Mouse (Mus musculus) adrenal gland, postnatal 14 days (tissue): Measurements from ENCODE around the gene Irak3. TPM values are rescaled to one million over a fixed set of nuclear protein-coding genes. Genes with fewer than 3 reads are reported as not detected.
A peak's percentile ranks its signal among the peaks of the same experiment; 100 is the strongest.

ENCODE experiments used
- DNase-seq: peaks from one replicate; pipeline ENCODE4 v3.0.0; 2021; ENCODE audit warnings: mixed read lengths
- total RNA-seq: library from RNA; stranded (reverse); gene quantifications from 2 replicates; pipeline ENCODE4 v1.2.3, GENCODE M21; 2021

Irak3 gene
- total RNA-seq, 1 experiment from 2014 or later: 3.3 TPM

DNA sequence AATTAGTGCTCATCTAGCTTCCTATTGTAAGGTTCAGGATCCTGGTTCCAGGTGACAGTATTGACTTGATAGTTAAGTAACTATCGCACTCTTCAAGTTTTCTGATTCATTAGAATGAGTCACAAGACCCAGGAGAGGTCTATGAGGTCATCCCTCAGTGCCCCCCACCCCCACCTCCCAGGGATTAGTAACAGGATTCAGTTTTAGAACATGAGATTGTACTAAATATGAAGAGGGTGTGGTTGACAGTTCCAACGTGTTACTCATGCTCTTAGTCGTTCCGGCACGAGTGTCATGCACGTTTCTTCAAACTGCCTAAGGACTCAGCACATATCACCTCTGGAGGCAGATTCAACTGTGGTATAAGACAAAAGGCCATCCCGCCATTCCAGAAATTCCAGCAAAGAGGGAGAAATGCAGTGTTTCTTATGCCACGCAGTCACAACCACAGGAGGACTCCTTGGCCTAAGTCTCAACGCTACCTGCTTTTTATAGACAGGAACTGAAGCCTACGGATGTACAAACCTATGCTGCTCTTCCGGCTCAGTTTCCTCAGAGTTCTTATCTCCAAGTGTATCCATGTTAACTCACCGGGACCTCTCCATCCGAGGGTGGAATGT, 2.8 kb upstream of the Irak3 start:
- no peak for DNase-seq

DNA sequence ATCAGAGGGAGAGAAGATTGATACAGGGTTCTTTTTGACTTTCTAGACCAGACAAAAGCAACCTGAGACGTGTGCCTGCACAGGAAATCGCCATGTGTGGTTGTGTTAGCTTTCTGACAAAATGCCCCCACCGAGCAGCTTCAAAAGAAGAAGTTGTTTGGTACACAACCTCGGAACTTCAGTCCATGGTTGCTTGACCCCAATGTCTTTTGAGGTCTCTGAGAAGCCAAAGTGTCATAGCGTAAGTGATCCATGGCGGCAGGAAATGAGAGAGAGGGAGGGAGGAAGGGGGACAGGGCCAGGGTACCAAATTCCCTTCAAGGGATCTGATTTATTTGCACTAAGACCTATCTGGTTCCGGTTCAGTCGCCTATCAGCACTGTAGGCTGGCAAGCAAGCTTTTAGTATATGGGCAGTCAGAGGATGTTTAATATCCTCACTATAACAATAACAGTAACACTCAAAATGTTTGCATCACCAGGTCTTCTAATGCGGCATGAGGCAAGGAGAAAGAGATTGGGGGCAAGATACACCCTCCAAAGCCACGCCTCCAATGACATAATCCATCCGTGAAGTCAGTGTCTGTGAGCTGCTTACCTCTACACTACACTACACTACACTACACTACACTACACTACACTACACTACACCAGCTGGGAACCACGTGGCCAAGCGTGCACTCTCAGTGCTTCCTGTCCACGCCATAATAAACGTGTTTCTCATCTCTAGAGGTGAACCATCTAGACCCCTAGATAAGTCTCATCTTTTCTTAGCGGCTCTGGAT, 729 bp upstream of the Irak3 start:
- DNase-seq: no peak

DNA sequence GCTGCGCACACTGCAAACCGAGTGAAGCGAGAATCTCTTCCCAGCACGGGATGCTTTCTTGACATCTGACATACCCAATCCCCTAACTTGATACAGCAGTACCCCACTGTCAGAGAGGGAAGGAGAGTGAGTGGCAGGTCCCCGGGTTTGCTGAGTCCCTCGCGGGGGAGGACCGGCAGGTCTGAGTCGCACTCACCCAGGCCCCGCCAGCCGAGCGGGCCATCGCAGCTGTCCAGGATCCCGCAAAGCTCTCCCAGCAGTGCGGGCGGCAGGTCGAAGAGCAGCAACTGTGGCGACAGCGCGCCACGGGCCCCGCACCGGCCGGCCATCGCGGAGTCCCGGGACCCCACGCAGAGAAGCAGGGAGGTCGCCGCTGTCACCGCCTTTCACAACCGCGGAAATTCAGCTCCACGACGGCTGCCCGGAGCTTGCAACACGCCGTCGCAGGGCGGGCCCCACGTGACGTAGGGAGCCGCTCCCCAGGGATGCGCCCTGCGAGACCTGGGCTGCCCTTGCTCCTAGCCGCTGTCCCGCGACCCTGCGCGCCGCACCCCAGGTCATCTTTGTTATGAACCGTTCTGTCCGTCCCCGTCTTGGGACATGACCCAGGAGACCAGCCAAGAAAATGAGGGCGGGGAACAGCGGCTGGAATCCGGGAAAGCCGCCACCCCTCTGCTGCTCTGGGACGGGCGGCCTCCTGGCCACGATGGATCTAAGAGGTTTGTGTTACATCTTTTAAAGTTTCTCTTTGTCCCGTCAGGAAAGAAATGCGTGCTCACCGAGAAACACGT, 604 bp downstream of the Irak3 start, which contains the start of gene Tmbim4:
TSS of gene Tmbim4 (plus strand) at position 460 of the 791 bp plus-strand sequence.
- DNase-seq: peak; percentile 84

DNA sequence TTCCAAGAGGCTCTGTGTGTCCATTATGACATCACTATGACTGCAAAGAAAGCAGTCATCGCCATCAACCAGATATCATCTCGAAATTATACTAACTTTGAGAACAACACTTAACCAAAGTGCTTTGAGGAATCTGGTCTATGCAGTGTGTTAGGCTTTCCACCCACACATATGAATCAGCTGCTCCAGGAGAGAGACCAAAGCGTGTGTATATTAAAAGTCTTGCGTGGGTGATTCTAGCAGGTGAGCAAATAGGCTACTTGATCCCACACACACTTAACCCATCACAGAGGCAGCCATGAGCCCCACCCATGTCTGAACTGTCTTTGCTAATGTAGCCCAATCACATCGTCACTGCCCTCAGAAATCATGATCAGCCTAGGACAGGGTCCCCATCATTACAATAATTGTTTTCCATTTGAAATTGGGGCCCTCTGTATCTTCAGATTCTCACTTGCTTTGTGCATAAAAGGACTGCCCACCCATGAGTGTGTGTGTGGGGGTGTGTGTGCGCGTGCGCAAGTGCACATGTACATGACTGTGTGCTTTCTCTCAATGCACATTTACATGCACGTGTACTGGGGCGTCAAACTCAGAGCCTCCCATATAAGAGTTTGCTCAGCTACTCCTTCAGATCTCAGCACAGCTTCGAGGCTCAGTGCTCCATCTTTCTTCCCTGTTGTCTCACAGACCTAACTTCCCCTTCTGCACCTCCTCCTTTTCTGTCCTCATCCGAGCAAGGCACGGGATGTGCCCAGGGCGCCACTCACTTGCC, 4.7 kb downstream of the Irak3 start:
- no peak for DNase-seq

DNA sequence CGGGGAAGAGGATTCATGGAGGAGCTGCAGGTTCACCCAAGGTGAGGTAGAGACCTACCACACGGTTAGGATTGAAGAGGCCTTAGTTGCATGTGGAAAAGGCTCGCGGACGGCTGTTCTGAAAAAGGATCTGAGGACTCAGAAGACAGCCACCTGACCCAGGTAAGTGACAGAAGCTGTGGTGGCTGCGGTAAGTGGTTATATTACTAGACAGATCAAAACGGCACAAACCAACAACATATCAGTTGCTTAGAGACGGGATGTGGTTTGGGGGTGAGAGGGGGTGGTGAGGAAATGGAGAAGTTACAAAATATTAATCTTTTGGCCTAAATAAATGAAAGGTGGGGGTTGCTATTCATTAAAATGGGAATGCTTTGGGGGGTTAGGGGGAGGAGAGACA, 8.7 kb downstream of the Irak3 start:
- DNase-seq: no peak

DNA sequence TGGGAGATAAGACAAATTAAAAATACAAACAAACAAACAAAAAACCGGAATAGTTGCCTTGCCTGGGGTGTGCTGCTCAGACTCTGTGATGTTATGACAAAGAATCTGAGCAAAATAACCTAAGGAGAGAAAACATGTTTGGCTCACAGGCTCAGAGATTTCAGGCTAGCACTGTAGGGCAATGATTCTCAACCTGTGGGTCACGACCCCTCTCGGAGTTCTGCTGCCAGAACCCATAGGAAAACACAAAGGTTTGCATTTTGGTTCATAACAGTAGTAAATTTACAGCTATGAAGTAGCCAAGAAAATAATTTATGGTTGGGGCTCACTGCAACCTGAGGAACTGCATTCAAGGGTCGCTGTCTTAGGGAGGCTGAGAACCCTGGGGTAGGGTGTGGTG, 9.7 kb downstream of the Irak3 start:
- DNase-seq: no peak

DNA sequence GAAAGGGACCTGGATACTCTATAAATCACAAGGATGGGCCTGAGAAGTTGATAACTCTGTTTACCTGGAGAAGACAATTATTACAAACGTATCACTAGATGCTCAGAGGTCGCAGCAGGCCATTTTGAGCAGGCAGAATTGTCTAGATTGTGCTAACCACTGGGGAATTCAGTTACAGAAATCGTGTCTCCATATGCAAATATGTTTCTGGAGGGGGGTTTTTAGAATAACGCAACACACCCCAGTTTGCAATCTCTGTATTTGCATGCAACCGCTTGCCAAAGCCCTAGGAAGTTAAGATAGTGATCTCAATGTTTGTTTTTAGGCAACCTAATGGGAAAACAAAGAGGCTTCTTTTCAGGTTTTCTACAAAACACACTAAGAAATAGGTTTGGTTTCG, 10.8 kb downstream of the Irak3 start:
- no peak for DNase-seq

DNA sequence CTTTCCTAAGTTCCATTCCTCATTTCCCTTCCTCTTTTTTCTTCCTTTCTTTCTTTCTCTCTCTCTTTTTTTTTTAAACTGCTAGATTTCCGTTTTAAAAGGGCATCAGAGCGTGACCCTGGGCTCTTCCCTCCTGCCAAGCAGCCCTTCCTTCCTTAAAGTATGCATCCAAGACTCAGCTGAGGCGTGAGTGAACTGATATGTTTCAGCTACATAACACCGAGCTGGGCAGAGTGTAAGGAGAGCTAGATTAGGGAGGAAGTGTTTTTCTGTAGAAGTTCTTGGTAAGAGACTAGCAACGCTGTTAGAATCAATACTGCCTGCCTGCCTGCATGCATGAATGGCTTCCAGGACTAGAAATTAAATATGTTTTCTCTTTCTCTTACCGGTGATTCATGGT, 12.1 kb downstream of the Irak3 start:
- DNase-seq: no peak

DNA sequence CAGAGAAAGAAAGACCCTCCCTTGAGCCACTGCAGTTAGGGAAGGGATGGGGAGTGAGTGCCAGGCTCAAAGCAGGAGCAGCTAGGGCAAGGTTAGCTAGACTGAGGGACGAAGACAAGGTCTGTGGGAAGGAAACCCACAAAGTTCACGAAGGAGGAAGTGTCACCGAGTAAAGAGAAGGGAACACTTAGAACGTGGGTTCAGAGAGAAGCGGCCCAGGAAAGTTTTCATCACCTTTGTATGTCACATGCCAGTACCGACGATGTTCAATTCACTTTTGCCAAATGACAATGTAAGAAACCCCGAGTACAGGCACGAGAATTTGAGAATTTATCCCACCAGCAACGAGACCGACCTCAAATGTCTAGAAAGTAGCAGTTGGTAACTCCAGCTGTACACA, 12.7 kb downstream of the Irak3 start:
- DNase-seq: no peak

DNA sequence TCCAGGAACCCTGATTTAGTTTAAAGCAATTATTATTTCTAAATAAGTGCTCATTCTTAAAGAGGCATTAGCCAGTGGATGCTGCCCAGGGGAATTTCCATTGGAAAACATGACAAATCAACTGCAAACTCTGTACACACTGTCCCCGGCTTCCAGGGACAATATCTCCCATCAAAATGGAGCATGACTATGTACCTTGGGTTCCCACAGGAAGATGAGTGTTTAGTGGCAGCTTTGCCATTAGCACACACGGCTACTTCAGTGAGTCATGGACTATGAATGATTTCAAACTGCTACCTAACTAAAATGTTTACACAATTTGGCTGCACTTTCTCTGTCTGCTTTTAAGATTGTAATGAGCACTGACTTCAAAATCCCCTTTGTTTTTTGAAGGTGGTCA, 13.4 kb downstream of the Irak3 start:
- DNase-seq: no peak

DNA sequence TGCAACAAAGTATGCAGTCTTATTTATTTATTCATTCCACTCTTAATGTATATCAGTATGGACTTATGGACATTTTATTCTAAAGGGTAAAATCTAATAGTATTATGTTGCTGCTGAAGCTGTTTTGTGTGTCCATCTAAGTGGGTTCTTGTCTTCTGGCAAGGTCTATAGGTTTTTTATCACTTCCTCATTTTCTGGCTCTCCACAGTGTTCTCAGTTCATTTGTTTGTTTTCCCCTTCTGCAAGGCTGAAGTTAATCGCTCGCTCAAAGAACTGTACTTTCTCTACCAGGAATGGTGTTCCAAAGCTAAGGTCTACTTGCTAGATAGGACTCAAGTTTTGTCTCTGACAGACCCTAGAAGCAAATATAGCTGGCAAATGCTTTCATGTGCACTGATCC, 18.6 kb downstream of the Irak3 start:
- DNase-seq: no peak

DNA sequence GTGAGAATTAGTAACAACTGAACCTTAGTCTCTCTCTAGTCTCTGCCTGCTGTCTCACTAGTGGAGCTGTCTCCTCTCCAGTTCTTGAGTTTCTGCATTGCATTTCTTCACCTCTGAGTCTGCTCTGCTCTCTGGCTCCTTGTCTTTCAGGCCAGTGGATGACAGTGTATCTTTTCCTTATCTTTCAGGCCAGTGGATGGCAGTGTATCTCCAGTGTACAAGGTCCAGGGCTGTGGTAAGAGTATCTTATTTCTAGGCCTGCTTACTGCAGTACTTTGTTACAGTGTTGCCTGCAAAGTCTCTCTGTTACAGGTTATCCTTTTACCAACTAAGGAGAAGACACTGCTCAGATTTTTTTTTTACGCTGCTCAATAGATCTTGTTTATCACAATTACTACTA, 19.0 kb downstream of the Irak3 start:
- DNase-seq: no peak

DNA sequence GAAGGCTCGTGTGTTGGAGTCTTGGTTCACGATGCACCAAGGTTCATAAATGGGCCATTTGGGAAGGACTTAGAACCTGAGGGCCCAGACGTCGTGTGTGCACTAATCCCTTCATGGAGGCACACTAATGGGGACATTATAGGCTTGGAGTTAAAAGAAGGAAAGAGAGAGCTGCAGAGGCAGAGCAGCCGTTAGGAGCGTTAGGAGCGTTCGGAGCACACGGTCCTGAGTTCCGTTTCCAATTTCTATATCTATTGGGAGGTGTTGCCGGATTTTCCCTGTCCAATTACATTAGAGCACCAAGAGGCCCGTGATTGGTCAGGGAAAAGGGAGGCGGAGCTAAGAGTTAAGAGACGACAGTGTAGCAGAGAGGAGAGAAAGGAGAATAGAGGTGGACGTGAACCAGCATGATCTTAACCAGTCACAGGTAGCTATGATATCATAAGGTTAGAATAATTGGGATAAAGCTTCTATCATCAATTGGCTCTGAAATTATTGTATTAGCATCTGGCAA, 27.7 kb downstream of the Irak3 start:
- no peak for DNase-seq

DNA sequence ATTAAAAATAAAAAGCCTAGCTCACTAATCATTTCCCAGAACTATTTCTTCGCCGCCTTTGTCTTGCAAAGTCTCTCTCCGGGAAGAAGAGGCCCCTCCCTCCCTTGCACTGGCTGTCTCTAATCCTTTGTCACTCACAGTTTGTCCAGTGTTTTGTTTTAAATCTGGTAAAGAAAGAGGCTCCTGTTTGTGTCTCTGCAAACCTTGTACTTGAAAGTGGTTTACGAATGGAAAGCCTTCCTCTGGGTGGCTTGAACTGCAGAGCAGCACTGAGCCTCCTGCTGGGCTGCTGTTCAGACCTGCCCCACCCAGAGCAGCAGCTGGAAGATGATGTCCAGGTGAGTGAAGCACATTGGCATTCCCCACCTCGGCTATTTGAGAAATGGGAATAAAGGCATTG, 30.6 kb downstream of the Irak3 start:
- no peak for DNase-seq

DNA sequence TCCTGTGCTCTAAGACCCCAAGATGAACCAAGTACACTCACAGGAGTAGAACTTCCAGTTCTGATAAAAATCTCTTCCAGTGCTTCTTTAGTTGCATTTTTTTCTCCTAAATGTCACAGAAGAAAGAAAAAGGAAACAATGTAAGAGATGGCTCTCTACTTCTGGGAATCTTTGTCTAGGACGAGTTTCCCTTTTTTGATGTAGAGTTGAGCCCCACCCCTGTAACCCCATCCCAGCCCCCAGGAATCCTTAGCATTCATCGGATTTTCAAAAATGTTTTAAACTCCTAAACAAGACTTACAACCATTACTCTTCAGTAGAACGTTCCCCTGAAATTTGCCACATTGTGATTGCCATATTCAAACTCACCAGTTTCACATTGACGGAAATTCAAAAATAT, 31.7 kb downstream of the Irak3 start:
- DNase-seq: no peak

DNA sequence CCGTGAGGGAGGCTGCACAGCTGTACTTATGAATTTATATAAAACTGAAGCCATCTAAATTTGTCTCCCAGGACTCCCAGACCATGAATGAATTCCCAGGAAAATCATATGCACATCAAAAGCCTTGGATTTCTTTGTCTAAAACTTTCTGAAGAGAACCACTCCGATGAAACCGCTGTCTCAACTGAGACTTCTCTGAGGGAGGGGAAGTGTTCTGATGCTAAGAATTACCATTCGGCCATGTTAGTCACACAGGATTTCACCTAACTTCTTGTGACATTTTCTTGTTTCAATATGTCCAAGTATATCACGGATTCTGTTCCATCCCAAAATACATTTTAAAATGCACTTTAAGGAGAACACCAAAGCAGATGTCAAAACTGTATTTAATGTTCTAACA, 32.1 kb downstream of the Irak3 start:
- no peak for DNase-seq

DNA sequence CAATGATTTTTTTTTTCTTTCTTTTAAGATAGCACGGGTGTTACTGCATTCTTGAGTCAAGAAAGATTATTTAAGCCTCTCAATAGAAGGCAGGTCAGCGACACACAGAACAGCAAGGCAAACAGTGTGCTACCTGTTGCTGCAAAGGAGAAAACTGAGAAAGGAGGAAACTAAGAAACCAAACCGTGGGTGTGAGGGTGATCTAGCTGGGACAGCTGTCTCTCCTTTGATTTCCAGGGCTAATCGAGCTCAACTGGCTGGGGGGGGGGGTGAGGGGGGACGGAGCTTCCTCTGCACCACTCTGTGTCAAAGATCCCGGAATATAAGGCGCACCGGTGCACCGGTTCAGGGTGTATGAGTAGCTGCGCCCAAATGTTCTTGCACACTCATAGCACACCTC, 32.9 kb downstream of the Irak3 start:
- DNase-seq: no peak

DNA sequence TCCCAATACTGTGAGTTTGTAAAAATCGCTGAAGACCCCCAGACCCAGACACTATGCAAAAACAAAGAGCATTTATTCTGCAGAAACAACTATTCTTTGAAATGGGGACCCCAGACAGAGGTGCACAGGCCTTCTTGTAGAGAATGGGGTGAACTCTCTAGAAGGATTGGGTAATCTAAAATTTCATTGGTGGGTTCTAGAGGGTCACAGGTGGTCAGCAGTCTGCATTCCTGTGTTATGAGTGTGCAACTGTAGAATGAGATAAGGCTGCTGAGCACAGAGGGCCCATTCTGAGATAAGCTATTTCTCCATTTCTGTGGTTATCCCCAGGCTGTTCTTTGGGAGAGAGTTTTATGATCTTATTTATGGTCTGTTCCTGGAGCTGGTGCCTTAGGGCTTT, 33.9 kb downstream of the Irak3 start:
- no peak for DNase-seq

DNA sequence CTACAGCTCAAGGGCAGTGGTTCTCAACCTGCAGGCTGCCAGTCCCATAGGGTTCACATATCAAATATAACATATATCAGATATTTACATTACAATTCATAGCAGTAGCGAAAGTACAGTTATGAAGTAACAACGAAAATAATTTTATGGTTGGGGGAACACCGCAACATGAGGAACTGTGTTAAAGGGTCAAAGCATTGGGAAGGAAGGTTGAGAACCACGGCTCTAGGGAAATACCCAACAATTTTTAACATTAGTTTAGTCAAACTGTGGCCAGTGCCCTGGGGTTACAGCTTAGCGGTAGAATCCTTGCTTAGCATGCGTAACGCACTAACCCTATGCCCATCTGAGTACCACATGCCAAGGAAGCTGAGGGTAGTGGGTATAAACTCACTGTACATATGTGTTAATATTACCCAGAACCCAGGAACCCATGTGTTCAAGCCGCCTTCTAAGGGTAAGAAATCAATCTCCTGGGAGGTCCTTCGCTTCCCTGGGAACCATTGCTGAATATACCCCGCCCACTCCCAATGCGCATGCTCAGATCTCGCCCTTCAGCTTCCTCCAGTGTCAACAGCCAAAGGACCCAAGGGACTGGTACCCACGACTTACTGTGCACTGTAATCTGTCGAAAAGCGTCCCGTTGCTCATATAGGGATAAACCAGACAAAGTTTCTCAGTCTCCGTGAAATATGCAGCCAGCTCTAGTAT, 36.0 kb downstream of the Irak3 start:
- no peak for DNase-seq

DNA sequence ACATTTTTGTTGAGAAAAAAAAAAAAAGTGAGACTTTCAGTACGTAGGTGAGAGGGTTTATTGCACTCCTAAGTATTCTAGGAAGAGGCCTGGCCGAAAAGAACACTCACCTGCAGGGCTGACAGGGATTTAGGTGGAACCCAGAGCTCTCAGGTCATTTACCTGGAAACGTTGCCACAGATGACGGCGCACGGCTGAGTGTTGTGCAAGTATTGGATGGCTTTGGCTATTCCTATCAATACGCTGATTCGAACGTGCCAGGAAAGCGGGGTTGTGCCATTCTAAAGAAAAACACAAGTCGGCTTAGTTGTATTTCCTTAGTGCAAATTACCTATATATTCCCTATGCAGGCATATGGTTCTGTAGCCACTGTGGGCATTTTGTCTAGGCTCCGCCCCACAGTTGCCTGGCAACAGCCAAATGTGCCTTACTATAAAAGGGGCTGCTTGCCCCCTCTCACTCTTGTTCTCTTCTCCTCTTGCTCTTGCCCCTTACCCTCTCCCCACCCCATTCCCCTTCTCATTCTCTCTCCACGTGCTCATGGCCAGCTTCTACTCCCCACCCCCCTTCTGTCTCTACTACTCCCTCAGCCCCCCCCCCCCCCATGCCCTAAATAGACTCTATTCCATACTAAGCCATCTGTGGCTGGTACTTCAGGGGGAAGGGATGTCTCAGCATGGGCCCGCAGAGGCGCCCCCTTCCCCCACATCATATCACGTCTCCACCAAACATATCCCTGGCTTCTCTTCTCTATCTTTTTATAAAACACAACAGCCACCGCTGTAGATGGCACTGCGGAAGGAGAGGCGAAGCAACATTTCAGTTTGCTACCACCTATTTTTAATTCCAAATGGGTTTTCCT, 36.8 kb downstream of the Irak3 start:
- no peak for DNase-seq

DNA sequence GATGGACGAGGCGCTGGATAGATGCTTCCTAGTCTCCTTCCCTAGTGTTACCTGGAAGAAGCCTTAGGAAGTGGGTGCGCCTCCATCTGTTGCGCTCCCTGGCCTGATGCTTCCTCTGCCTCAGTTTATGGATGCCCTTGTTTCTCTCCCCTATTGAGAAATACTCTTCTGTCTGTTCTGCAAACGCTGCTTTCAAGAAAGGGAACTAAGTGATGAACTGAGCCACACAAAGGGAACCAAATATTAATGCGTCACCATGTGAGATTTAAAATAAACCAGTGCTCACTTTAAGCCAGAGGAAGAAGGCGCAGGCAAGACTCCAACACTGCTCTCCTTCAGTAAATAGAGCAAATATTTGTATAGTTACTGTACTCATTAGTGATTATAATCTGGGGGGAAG, 38.4 kb downstream of the Irak3 start:
- DNase-seq: no peak
